Mouse (Mus musculus): ENCODE data around the gene Cadm4. TPM values are rescaled to one million over a fixed set of nuclear protein-coding genes. Genes with fewer than 3 reads are reported as not detected.

The Cadm4 gene
- total and polyA plus RNA-seq, 2 experiments from 2014 or later = 102 to 412 TPM

GRCm38 (mm10) chr7:24547534-24548036, 65.8 kb downstream of the Cadm4 start:
- Histone ChIP-seq H3K27me3 (ENCODE audit: insufficient read depth, low read length) (no peaks in the 10 kb centered on the region), H3K27ac (ENCODE audit: low read depth, low read length) (no peak overlapping the region; the same call in 1 of the 2 replicates), H3K4me2 (ENCODE audit: low read depth) (peak overlapping the region; percentile 76), H3K9ac (peak overlapping the region; percentile 68), H3K9me3 (ENCODE audit: low read length) (no peaks in the 10 kb centered on the region), H3K36me3 (ENCODE audit: insufficient read depth) (peaks cover 7% of the 10 kb centered on the region; the same call in 1 of the 2 replicates), H3K4me3 (ENCODE audit: low read depth, low read length) (peak overlapping the region; percentile 86), H3K4me1 (ENCODE audit: insufficient read depth) (no peaks in the 10 kb centered on the region)
- ATAC-seq (no peak), DNase-seq (no peak)
- TF ChIP-seq CTCF (IDR thresholded peaks at IDR 0.05; ENCODE audit: low read depth) = no peak
- WGBS = 23% methylated on average over 13 of the region's 13 CpGs

- no peak for TF ChIP-seq CTCF (IDR thresholded peaks at IDR 0.05; ENCODE audit: low read depth)
- H3K36me3 ChIP-seq (ENCODE audit: insufficient read depth) = peaks cover 11% of the 10 kb centered on the region
- DNase-seq = no peak
- H3K9me3 ChIP-seq (ENCODE audit: low read length) = no peaks in the 10 kb centered on the region
- H3K9ac ChIP-seq = no peak overlapping the region
- H3K4me3 ChIP-seq (ENCODE audit: low read depth, low read length) = no peak overlapping the region
- H3K4me2 ChIP-seq (ENCODE audit: low read depth) = no peak overlapping the region
- no peaks in the 10 kb centered on the region for H3K4me1 ChIP-seq (ENCODE audit: insufficient read depth)
- no peaks in the 10 kb centered on the region for H3K27me3 ChIP-seq (ENCODE audit: insufficient read depth, low read length)
- 96% methylated on average over 12 of the region's 12 CpGs for WGBS
- no peak overlapping the region for H3K27ac ChIP-seq (ENCODE audit: low read depth, low read length)
- ATAC-seq = no peak
These were observed 70.3 kb downstream of the Cadm4 start for GRCm38 (mm10) chr7:24551985-24552759.

Other genes with a start within 250 kb of the Cadm4 start
- 5.4 and 7.4 TPM in 2 replicates for gene Zfp109, start 244.5 kb upstream of the Cadm4 start, total RNA-seq (2014; rRNA removed)
- 1.3 and 2.6 TPM in 2 replicates for gene Zfp109, start 244.5 kb upstream of the Cadm4 start, polyA plus RNA-seq (2015; fragmentation: Nextera tagmentation; extraction: Ambion mirVana)
- gene Zfp108, start 227.2 kb upstream of the Cadm4 start, total RNA-seq (2014; rRNA removed) = 9.1 and 13.0 TPM in 2 replicates
- gene Zfp108, start 227.2 kb upstream of the Cadm4 start, polyA plus RNA-seq (2015; fragmentation: Nextera tagmentation; extraction: Ambion mirVana) = 1.9 and 3.1 TPM in 2 replicates
- 9.7 and 13.2 TPM in 2 replicates for gene Zfp93, start 211.6 kb upstream of the Cadm4 start, total RNA-seq (2014; rRNA removed)
- gene Zfp93, start 211.6 kb upstream of the Cadm4 start, polyA plus RNA-seq (2015; fragmentation: Nextera tagmentation; extraction: Ambion mirVana) = 2.0 and 2.4 TPM in 2 replicates
- gene Zfp61, start 180.8 kb upstream of the Cadm4 start, total RNA-seq (2014; rRNA removed) = 32.9 and 34.8 TPM in 2 replicates
- gene Zfp61, start 180.8 kb upstream of the Cadm4 start, polyA plus RNA-seq (2015; fragmentation: Nextera tagmentation; extraction: Ambion mirVana) = 24.5 and 30.8 TPM in 2 replicates
- 15.8 and 16.9 TPM in 2 replicates for gene Zfp94, start 165.4 kb upstream of the Cadm4 start, total RNA-seq (2014; rRNA removed)
- 19.3 and 21.2 TPM in 2 replicates for gene Zfp94, start 165.4 kb upstream of the Cadm4 start, polyA plus RNA-seq (2015; fragmentation: Nextera tagmentation; extraction: Ambion mirVana)
- not detected in 2 replicates for gene Tescl, start 148.1 kb upstream of the Cadm4 start, total RNA-seq (2014; rRNA removed)
- gene Tescl, start 148.1 kb upstream of the Cadm4 start, polyA plus RNA-seq (2015; fragmentation: Nextera tagmentation; extraction: Ambion mirVana) = not detected in 2 replicates
- not detected in 2 replicates for gene Lypd5, start 132.8 kb upstream of the Cadm4 start, total RNA-seq (2014; rRNA removed)
- not detected in 2 replicates for gene Lypd5, start 132.8 kb upstream of the Cadm4 start, polyA plus RNA-seq (2015; fragmentation: Nextera tagmentation; extraction: Ambion mirVana)
- gene Kcnn4, start 111.8 kb upstream of the Cadm4 start, total RNA-seq (2014; rRNA removed) = 1.2 and 1.5 TPM in 2 replicates
- 0.88 and 1.1 TPM in 2 replicates for gene Kcnn4, start 111.8 kb upstream of the Cadm4 start, polyA plus RNA-seq (2015; fragmentation: Nextera tagmentation; extraction: Ambion mirVana)
- 23.9 and 31.8 TPM in 2 replicates for gene Smg9, start 82.4 kb upstream of the Cadm4 start, total RNA-seq (2014; rRNA removed)
- 25.2 and 28.5 TPM in 2 replicates for gene Smg9, start 82.4 kb upstream of the Cadm4 start, polyA plus RNA-seq (2015; fragmentation: Nextera tagmentation; extraction: Ambion mirVana)
- not detected in 2 replicates for gene Irgc1, start 29.7 kb upstream of the Cadm4 start, total RNA-seq (2014; rRNA removed)
- gene Irgc1, start 29.7 kb upstream of the Cadm4 start, polyA plus RNA-seq (2015; fragmentation: Nextera tagmentation; extraction: Ambion mirVana) = not detected in 2 replicates
- 0.85 and 1.3 TPM in 2 replicates for gene Plaur, start 19.5 kb upstream of the Cadm4 start, total RNA-seq (2014; rRNA removed)
- 1.2 and 1.3 TPM in 2 replicates for gene Plaur, start 19.5 kb upstream of the Cadm4 start, polyA plus RNA-seq (2015; fragmentation: Nextera tagmentation; extraction: Ambion mirVana)
- 196 and 242 TPM in 2 replicates for gene Zfp428, start 25.0 kb downstream of the Cadm4 start, total RNA-seq (2014; rRNA removed)
- gene Zfp428, start 25.0 kb downstream of the Cadm4 start, polyA plus RNA-seq (2015; fragmentation: Nextera tagmentation; extraction: Ambion mirVana) = 258 and 279 TPM in 2 replicates
- not detected in 2 replicates for gene AC161166.1, start 30.4 kb downstream of the Cadm4 start, total RNA-seq (2014; rRNA removed)
- gene AC161166.1, start 30.4 kb downstream of the Cadm4 start, polyA plus RNA-seq (2015; fragmentation: Nextera tagmentation; extraction: Ambion mirVana) = 0.13 and 0.31 TPM in 2 replicates
- gene Irgq, start 48.7 kb downstream of the Cadm4 start, total RNA-seq (2014; rRNA removed) = 103 and 119 TPM in 2 replicates
- 20.8 and 26.8 TPM in 2 replicates for gene Irgq, start 48.7 kb downstream of the Cadm4 start, polyA plus RNA-seq (2015; fragmentation: Nextera tagmentation; extraction: Ambion mirVana)
- gene Pinlyp, start 64.1 kb downstream of the Cadm4 start, total RNA-seq (2014; rRNA removed) = 0.31 and 0.43 TPM in 2 replicates
- not detected in 2 replicates for gene Pinlyp, start 64.1 kb downstream of the Cadm4 start, polyA plus RNA-seq (2015; fragmentation: Nextera tagmentation; extraction: Ambion mirVana)
- gene Xrcc1, start 64.3 kb downstream of the Cadm4 start, total RNA-seq (2014; rRNA removed) = 41.1 and 49.8 TPM in 2 replicates
- gene Xrcc1, start 64.3 kb downstream of the Cadm4 start, polyA plus RNA-seq (2015; fragmentation: Nextera tagmentation; extraction: Ambion mirVana) = 42.1 and 48.6 TPM in 2 replicates
- 24.2 and 25.8 TPM in 2 replicates for gene Ethe1, start 105.5 kb downstream of the Cadm4 start, total RNA-seq (2014; rRNA removed)
- 24.3 and 26.8 TPM in 2 replicates for gene Ethe1, start 105.5 kb downstream of the Cadm4 start, polyA plus RNA-seq (2015; fragmentation: Nextera tagmentation; extraction: Ambion mirVana)
- gene Zfp575, start 105.6 kb downstream of the Cadm4 start, total RNA-seq (2014; rRNA removed) = 0.38 and 1.2 TPM in 2 replicates
- gene Zfp575, start 105.6 kb downstream of the Cadm4 start, polyA plus RNA-seq (2015; fragmentation: Nextera tagmentation; extraction: Ambion mirVana) = 19.4 and 24.8 TPM in 2 replicates
- 0.15 TPM in 1 of 2 replicates, not detected in the other for gene Phldb3, start 128.7 kb downstream of the Cadm4 start, total RNA-seq (2014; rRNA removed)
- not detected in 2 replicates for gene Phldb3, start 128.7 kb downstream of the Cadm4 start, polyA plus RNA-seq (2015; fragmentation: Nextera tagmentation; extraction: Ambion mirVana)
- 0.23 and 0.33 TPM in 2 replicates for gene Lypd3, start 154.5 kb downstream of the Cadm4 start, total RNA-seq (2014; rRNA removed)
- gene Lypd3, start 154.5 kb downstream of the Cadm4 start, polyA plus RNA-seq (2015; fragmentation: Nextera tagmentation; extraction: Ambion mirVana) = 0.67 and 1.3 TPM in 2 replicates
- not detected in 2 replicates for gene Tex101, start 194.7 kb downstream of the Cadm4 start, total RNA-seq (2014; rRNA removed)
- not detected in 2 replicates for gene Tex101, start 194.7 kb downstream of the Cadm4 start, polyA plus RNA-seq (2015; fragmentation: Nextera tagmentation; extraction: Ambion mirVana)
- gene BC049730, start 227.2 kb downstream of the Cadm4 start, total RNA-seq (2014; rRNA removed) = not detected in 2 replicates
- gene BC049730, start 227.2 kb downstream of the Cadm4 start, polyA plus RNA-seq (2015; fragmentation: Nextera tagmentation; extraction: Ambion mirVana) = not detected in 2 replicates
- gene Gm4763, start 244.9 kb downstream of the Cadm4 start, total RNA-seq (2014; rRNA removed) = not detected in 2 replicates
- not detected in 2 replicates for gene Gm4763, start 244.9 kb downstream of the Cadm4 start, polyA plus RNA-seq (2015; fragmentation: Nextera tagmentation; extraction: Ambion mirVana)